Mouse (Mus musculus) fat pad, adult 2 months (tissue): ENCODE results near the gene Hax1.

Source experiments
- DNase-seq: peaks from one replicate; pipeline ENCODE4 v3.0.0-alpha.2; 2011; ENCODE audit warnings: low read depth, low spot score; ENCODE audit errors: extremely low read depth

Hax1 gene

DNA sequence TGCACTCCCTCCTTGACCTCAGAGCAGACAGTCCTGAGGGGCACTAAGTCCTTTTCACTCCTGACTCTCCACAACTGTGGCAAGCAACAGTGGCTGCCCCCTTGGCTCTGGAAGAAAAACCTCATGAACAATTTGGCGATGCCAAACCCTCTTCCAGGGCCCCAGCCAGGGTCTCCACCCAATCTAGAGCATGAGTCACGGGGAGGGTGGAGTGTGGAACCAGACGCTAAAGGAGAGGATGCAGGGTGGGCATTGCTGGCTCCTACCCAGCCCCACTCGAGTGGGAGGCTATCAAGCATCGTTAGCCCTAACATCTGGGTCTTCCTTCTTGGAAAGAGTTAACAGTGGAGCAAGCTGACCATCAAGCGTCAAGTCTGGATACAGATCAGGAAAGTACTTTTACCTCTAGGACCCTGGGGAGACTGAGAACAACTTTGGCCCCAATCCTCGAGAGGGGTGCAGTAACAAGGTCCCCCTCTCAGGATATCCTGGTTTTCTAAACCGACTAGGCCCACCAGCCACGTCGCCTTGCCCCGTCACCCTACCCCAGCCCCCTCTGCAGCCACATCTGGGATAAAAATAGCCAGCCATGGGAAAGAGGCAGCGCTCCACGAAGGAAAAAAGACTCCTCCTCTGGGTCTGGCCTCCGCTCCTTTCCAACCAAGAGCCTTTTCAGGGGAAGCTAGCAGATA, 36.4 kb downstream of the Hax1 start:
- DNase-seq, result no peak

DNA sequence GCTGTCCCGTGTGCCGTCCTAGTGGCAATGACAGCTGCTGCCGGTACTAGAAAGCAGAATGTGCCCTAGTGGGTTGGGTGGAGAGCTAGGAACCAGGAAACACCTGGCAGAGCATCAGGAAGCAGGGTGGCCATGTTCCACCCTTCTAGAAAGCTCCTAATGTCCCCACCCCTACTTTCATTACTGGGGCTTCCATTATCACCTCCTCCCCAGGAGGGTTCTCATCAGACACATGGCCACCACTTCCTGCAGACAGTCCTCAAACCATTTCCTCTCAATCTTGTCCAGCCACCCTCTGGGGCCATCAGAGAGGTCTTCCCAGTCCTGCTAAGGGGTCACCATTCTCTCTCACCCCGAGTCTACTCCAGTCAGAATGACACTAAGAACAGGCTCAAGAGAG, 37.1 kb downstream of the Hax1 start:
- DNase-seq, result no peak

DNA sequence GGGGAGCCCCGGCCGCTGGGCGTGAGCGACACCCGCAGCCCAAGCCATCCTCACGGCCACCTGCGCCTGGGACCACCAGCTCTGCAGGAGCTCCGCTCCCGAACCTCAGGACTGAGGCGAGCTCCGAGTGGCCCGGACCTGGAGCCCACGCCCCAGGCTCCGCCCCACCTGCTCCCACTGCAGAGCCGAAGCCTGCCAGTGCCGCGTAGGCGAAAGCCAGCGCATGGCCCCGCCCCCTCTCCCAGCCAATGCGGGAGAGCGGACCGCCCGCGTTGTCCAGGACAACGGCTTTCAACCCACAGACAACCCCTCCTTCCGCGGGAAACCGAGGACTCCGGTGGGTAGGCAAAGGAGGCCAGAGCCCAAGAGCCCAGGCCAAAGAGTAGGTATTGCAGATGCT, 38.1 kb downstream of the Hax1 start:
- no peak for DNase-seq

DNA sequence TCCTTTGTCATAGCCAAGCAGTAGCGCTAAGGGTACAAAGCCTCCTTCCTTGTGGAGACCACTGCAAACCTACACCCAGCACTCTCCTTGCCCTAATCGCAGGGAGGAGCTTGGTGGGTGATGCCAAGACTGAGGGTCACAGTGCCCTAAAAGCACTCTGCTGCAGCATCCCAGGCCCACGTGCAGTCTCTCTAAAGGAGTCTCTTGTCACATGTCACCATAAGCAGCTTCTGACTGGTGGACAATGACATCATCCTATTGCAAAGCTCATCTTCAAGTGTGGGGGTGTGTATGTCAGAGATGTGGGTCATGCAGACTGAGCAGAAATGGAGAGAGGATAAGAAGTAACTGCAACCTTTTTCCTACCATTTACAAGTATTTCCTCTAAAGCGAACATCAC, 39.1 kb downstream of the Hax1 start:
- no peak for DNase-seq

DNA sequence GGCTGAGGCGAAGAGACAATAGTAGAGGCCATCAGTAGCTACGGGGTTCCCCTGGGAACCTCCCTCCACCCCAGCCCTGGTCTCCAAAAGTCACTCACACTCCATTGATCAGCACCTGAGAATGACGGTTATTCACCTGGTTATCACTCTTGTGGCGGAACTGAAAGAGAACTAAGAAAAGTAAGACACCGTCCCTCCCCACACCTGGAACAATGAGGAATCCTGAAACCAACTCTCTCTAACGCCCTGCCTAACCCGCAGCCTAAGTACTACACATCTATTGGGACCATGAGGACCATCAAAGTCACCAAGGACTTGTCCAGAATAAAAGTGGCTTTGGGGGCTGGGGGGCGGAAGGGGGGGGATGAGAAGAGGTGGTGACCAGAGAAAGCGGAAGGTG, 40.7 kb downstream of the Hax1 start:
- no peak for DNase-seq

DNA sequence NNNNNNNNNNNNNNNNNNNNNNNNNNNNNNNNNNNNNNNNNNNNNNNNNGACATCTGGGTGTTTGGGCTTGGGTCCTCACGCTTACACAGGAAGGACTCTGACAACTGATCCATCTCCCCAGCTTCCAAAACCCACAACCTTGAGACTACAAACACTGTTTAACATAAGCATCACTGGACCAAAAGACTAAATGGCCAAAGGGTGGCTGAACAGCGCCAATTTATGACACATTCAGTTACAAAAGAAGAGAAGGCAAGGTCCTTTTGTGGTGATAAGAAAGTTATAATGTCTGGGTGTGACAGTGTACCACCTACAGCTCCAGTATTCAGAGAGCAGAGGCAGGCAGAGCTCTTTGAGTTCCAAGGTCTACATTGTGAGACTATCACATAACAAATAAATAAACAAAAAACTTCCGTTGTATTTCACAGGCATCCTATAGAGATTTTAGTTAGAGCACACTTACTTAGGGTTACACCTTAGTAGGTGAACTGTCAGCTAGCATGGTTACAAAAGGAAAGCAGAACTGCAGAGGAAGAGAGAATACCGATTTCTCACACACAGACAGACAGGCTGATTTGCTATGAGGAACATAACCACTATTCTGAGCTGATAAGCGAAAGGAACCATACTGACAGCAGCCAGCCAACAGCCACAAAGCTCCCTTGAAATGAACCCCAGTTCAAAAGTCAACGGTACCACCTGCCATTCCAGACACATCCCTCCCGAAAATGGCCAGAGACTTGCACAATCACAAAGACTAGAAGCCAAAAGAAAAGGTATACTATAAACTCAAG, 42.2 kb downstream of the Hax1 start:
- no peak for DNase-seq

DNA sequence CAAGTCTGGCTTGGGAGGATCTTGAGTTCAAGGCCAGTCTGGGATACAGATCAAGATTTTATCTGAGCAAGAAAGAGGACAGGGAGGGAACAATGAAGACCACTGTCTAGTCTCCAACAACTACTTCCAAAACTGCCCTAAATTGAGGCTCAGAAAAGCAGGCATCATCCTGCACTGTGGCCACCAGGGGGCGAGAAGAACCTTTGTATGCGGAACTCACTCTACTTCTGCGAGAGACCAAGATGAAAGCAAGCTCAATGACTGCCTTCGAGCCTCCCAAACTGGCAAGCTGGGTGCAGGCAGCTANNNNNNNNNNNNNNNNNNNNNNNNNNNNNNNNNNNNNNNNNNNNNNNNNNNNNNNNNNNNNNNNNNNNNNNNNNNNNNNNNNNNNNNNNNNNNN, 45.2 kb downstream of the Hax1 start:
- DNase-seq, result no peak

DNA sequence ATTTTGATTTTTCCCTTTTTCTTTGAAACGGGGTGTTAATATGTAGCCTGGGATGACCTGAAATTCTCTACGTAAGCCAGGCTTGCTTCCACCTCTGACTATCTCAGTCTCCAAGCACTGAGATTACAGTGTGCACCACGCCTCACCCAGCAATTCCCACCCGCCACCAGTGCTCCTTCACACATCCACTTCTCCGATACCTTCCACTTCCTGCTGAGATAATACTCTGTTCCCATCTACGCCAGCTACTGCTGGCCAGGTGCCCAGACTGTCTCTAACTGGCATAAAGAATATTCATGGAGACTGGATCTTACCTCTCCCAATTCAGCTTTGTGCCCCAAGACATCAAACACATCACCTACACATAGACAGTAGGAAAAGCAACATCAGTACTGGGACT, 49.9 kb downstream of the Hax1 start:
- no peak for DNase-seq

DNA sequence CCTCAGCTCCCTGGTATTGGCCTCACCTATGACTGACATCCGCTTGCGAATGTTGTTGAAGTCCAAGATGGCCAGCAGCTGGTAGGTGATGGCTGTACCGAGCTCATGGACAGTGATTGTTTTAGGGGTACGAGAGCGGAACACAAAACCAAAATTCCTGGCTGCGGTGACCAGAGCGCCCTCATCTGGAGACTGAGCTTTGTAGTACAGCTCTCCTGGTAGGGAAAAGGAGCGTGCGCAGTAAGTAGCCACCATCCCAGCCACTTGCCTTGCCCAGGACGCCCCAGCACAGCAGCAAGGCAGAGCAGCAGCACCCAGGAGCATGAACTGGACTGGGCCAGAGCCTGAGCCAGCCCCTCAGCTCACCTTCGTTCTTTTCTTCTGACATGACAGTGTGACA, 50.6 kb downstream of the Hax1 start:
- DNase-seq, result no peak
